Mouse (Mus musculus): ENCODE measurements around the gene Pex5. TPM values are rescaled to one million over a fixed set of nuclear protein-coding genes. Genes with fewer than 3 reads are reported as not detected.
"Not testable (repeated sequence)": the region's sequence is repeated elsewhere in the genome, so short reads cannot be mapped to it uniquely, and the experiment has no call there.

Pex5 gene
- polyA plus RNA-seq, 1 experiment, result 0.42 TPM

- Histone ChIP-seq H3K4me1 (ENCODE audit: control insufficient read depth) (peaks cover 30% of the 10 kb centered on the region), H3K27me3 (ENCODE audit: control insufficient read depth) (no peaks in the 10 kb centered on the region), H3K36me3 (ENCODE audit: control insufficient read depth) (peaks cover 10% of the 10 kb centered on the region), H3K9me3 (ENCODE audit: control insufficient read depth, low read length) (no peaks in the 10 kb centered on the region), H3K4me3 (replicated peaks) (peak overlapping the region; percentile 82)
- no peak for TF ChIP-seq TAL1 (IDR thresholded peaks at IDR 0.05; ENCODE audit: low read length)
- no peak for TF ChIP-seq GATA1 (IDR thresholded peaks at IDR 0.05; ENCODE audit: low read length)
Measured at GRCm38 (mm10) chr6:124415347-124416088, 651 bp upstream of the Pex5 start.

DNA sequence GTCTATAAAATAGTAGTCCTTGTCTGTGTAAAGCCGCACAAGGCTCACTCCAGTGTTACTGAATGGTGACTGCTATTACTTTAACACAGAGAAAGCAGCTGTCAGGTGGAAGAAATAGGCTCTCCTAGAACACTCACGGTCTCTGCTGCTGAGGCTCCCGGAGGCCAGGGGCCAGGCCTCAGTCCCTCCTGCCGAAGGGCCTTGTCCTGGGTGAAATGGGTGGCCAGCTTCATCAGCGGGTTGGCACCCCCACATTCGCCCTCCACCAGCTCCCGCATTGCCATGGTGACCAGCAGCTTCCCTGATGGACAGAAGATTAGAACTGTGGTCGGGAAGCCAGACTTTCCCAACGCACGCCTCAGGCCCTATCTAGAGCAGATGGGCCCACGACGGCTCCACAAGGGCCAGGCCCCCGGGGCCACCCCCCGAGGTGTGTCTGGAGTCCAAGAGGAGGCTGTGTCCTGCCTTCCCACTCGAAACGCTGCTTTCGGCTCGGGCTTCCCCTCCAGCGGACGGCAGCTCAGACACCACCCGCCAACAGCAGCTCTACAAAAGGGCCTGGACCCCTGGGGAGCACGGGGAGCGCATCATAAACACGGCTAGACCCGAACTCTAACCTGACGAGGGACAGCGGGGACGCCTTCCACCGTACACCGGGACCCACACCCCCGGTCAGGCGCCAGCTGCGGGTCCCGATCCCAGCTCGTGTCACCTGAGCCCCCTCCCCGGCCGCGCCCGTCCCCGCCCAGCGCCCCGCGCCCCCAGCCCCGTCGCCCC lies 529 bp downstream of the Pex5 start:
- peaks cover 30% of the 10 kb centered on the region for H3K4me1 ChIP-seq (ENCODE audit: control insufficient read depth)
- H3K9me3 ChIP-seq (ENCODE audit: control insufficient read depth, low read length), result no peaks in the 10 kb centered on the region
- TF ChIP-seq TAL1 (IDR thresholded peaks at IDR 0.05; ENCODE audit: low read length) (no peak), GATA1 (IDR thresholded peaks at IDR 0.05; ENCODE audit: low read length) (no peak)
- H3K27me3 ChIP-seq (ENCODE audit: control insufficient read depth), result no peaks in the 10 kb centered on the region
- H3K36me3 ChIP-seq (ENCODE audit: control insufficient read depth), result peaks cover 10% of the 10 kb centered on the region
- H3K4me3 ChIP-seq (replicated peaks), result peak overlapping the region; percentile 82

DNA sequence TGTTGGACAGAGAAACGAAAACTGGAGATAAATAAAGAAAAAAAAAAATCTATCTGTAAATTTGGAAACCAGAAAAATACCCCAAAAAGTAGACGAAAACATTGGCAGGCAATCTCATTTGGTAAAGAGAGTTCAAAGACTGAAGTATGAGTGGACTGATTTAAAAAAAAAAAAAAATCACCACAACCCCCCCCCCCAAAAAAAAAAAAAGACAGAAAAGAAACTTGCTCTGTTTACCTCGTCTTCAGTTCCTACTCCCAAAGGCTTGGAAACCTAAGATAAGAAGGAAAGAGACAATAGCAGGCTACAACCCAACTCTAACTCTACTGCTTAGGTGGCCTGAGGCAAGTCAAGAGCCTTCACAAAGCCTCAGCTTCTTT lies 1.1 kb downstream of the Pex5 start:
- Histone ChIP-seq H3K27me3 (ENCODE audit: control insufficient read depth) (no peaks in the 10 kb centered on the region), H3K36me3 (ENCODE audit: control insufficient read depth) (peaks cover 10% of the 10 kb centered on the region), H3K4me1 (ENCODE audit: control insufficient read depth) (peaks cover 30% of the 10 kb centered on the region), H3K9me3 (ENCODE audit: control insufficient read depth, low read length) (no peaks in the 10 kb centered on the region), H3K4me3 (replicated peaks) (peak overlapping the region; percentile 82)
- no peak for TF ChIP-seq GATA1 (IDR thresholded peaks at IDR 0.05; ENCODE audit: low read length)
- TF ChIP-seq TAL1 (IDR thresholded peaks at IDR 0.05; ENCODE audit: low read length), result no peak

DNA sequence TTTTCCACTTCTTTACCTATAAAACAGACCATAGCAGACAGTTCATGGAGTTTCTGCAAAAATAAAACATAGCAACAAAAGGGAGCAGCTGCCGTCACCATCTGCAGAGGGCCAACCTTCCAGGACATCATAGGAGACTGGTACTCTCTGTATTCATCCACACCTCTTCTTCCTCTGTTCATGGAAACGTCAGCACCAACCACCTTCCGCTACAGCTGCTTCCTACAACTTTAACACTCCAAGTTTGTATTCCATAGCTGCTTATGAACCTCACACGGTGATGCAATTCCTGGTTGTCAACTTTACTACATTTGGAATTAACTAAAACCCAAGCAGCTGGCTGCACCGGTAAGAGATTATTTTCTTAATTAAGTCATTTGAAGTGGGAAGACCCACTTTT lies 6.5 kb downstream of the Pex5 start:
- peaks cover 45% of the 10 kb centered on the region for H3K36me3 ChIP-seq (ENCODE audit: control insufficient read depth)
- H3K4me1 ChIP-seq (ENCODE audit: control insufficient read depth), result peaks cover 5% of the 10 kb centered on the region
- TF ChIP-seq GATA1 (IDR thresholded peaks at IDR 0.05; ENCODE audit: low read length), result no peak
- no peak for TF ChIP-seq TAL1 (IDR thresholded peaks at IDR 0.05; ENCODE audit: low read length)
- no peak overlapping the region for H3K4me3 ChIP-seq (replicated peaks)
- H3K9me3 ChIP-seq (ENCODE audit: control insufficient read depth, low read length), result no peaks in the 10 kb centered on the region
- no peaks in the 10 kb centered on the region for H3K27me3 ChIP-seq (ENCODE audit: control insufficient read depth)

- no peaks in the 10 kb centered on the region for H3K9me3 ChIP-seq (ENCODE audit: control insufficient read depth, low read length)
- H3K4me1 ChIP-seq (ENCODE audit: control insufficient read depth), result no peaks in the 10 kb centered on the region
- no peak for TF ChIP-seq GATA1 (IDR thresholded peaks at IDR 0.05; ENCODE audit: low read length)
- no peak for TF ChIP-seq TAL1 (IDR thresholded peaks at IDR 0.05; ENCODE audit: low read length)
- no peaks in the 10 kb centered on the region for H3K27me3 ChIP-seq (ENCODE audit: control insufficient read depth)
- no peak overlapping the region for H3K4me3 ChIP-seq (replicated peaks)
- peaks cover 51% of the 10 kb centered on the region for H3K36me3 ChIP-seq (ENCODE audit: control insufficient read depth)
Measured at GRCm38 (mm10) chr6:124407180-124407579, 7.7 kb downstream of the Pex5 start.

- Histone ChIP-seq H3K27me3 (ENCODE audit: control insufficient read depth) (no peaks in the 10 kb centered on the region), H3K4me3 (replicated peaks) (no peak overlapping the region), H3K9me3 (ENCODE audit: control insufficient read depth, low read length) (no peaks in the 10 kb centered on the region), H3K36me3 (ENCODE audit: control insufficient read depth) (peaks cover 56% of the 10 kb centered on the region), H3K4me1 (ENCODE audit: control insufficient read depth) (no peaks in the 10 kb centered on the region)
- no peak for TF ChIP-seq TAL1 (IDR thresholded peaks at IDR 0.05; ENCODE audit: low read length)
Measured at GRCm38 (mm10) chr6:124406326-124406725, 8.5 kb downstream of the Pex5 start.

DNA sequence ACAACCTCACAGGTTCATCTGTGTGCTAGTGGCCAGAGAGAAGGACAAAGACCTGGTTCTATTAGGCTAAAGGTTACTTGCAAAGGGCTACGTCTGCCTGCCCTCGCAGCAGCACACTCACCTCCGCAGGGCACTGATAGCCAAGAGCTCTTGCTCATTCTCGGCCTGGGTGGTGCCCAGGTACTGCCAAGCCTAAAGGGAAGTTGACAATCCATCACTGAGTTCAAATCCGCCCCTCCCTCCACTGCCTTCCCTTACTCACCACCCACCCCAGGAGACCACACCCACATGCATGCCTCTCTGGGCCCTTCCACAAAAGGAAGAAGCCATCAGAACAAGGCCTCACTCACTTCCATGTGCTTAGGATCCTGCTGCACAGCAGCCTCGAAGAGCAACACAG lies 15.1 kb downstream of the Pex5 start:
- H3K4me1 ChIP-seq (ENCODE audit: control insufficient read depth), result no peaks in the 10 kb centered on the region
- H3K27me3 ChIP-seq (ENCODE audit: control insufficient read depth), result no peaks in the 10 kb centered on the region
- H3K36me3 ChIP-seq (ENCODE audit: control insufficient read depth), result peaks cover 83% of the 10 kb centered on the region
- TF ChIP-seq TAL1 (IDR thresholded peaks at IDR 0.05; ENCODE audit: low read length) (no peak), GATA1 (IDR thresholded peaks at IDR 0.05; ENCODE audit: low read length) (no peak)
- no peak overlapping the region for H3K4me3 ChIP-seq (replicated peaks)
- H3K9me3 ChIP-seq (ENCODE audit: control insufficient read depth, low read length), result peaks cover 6% of the 10 kb centered on the region

DNA sequence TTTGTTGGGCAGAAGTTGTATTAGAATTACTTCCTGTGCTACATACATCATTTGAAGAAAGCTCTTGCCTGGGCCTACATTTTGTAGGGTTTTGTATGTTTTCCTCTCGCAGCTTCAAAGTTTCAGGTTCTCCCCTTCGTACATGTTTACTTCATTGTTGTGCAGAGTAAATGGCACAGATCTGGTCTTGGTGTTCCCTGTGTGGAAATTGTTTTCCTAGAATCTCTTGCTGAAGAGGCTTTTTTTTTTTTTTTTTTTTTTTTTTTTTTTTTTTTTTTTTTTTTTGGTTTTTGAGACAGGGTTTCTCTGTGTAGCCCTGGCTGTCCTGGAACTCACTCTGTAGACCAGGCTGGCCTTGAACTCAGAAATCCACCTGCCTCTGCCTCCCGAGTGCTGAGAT lies 19.9 kb downstream of the Pex5 start:
- H3K4me3 ChIP-seq (replicated peaks); H3K27me3 ChIP-seq (ENCODE audit: control insufficient read depth); H3K9me3 ChIP-seq (ENCODE audit: control insufficient read depth, low read length); H3K4me1 ChIP-seq (ENCODE audit: control insufficient read depth): not testable (repeated sequence)
- peaks cover 40% of the 10 kb centered on the region for H3K36me3 ChIP-seq (ENCODE audit: control insufficient read depth)

DNA sequence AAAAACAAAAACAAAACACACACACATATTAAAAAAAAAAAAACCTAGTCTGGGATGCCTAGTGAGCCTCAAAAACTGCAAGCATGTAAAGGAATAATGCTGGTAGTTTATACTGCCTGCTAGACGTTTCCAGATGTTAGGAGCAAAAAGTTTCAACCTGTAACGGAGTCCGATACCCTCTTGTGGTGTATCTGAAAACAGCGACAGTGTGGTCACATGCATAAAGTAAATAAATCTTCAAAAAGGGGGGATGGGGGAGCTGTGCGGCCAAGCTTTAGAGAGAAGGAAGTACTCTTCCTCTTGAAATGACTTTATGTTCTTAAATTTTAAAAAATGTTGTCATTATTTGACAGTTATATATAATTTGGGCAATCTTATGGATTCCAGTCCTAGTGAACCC lies 34.7 kb downstream of the Pex5 start:
- Histone ChIP-seq H3K9me3 (ENCODE audit: control insufficient read depth, low read length) (no peaks in the 10 kb centered on the region), H3K4me3 (replicated peaks) (no peak overlapping the region), H3K27me3 (ENCODE audit: control insufficient read depth) (no peaks in the 10 kb centered on the region), H3K4me1 (ENCODE audit: control insufficient read depth) (peaks cover 27% of the 10 kb centered on the region), H3K36me3 (ENCODE audit: control insufficient read depth) (no peaks in the 10 kb centered on the region)
- TF ChIP-seq TAL1 (IDR thresholded peaks at IDR 0.05; ENCODE audit: low read length) (no peak), GATA1 (IDR thresholded peaks at IDR 0.05; ENCODE audit: low read length) (no peak)

Measured in erythroblast, embryonic 14.5 days (primary cell).